Mouse (Mus musculus): ENCODE data around the gene Tiparp. TPM values are rescaled to one million over a fixed set of nuclear protein-coding genes. Genes with fewer than 3 reads are reported as not detected.

Gene Tiparp
- polyA plus RNA-seq, 1 experiment = 4.2 TPM

- Histone ChIP-seq H3K4me3 (ENCODE audit: low read depth, low read length) (no peak overlapping the region), H3K27me3 (ENCODE audit: control insufficient read depth, insufficient read depth, low read length) (no peaks in the 10 kb centered on the region), H3K27ac (ENCODE audit: insufficient read depth, low read depth, low read length) (no peak overlapping the region), H3K4me1 (ENCODE audit: control insufficient read depth, insufficient read depth, insufficient read length, low read length) (0 out of 2 replicates have a peak, but pooled peaks cover 3% of the 10 kb centered on the region), H3K36me3 (ENCODE audit: control insufficient read depth, insufficient read depth, low read length) (no peaks in the 10 kb centered on the region)
- WGBS = 48% methylated on average over 6 of the region's 6 CpGs
- no peak for TF ChIP-seq CTCF (IDR thresholded peaks at IDR 0.05; ENCODE audit: extremely low read depth, insufficient read length, insufficient replicate concordance, low read depth, low read length)
- TF ChIP-seq POLR2A (IDR thresholded peaks at IDR 0.05; ENCODE audit: low read depth, low read length) = no peak
Measured at GRCm38 (mm10) chr3:65563926-65564624, 35.9 kb downstream of the Tiparp start.

- Histone ChIP-seq H3K36me3 (ENCODE audit: control insufficient read depth, insufficient read depth, low read length) (no peaks in the 10 kb centered on the region), H3K4me3 (ENCODE audit: low read depth, low read length) (no peak overlapping the region), H3K27me3 (ENCODE audit: control insufficient read depth, insufficient read depth, low read length) (no peaks in the 10 kb centered on the region), H3K27ac (ENCODE audit: insufficient read depth, low read depth, low read length) (no peak overlapping the region), H3K4me1 (ENCODE audit: control insufficient read depth, insufficient read depth, insufficient read length, low read length) (0 out of 2 replicates have a peak, but pooled peaks cover 3% of the 10 kb centered on the region)
- TF ChIP-seq CTCF (IDR thresholded peaks at IDR 0.05; ENCODE audit: extremely low read depth, insufficient read length, insufficient replicate concordance, low read depth, low read length) = no peak
- TF ChIP-seq POLR2A (IDR thresholded peaks at IDR 0.05; ENCODE audit: low read depth, low read length) = no peak
- 80% methylated on average over 9 of the region's 9 CpGs for WGBS
Measured at GRCm38 (mm10) chr3:65565632-65566300, 37.6 kb downstream of the Tiparp start.

GRCm38 (mm10) chr3:65569941-65570340 is 41.7 kb downstream of the Tiparp start:
- no peak overlapping the region for H3K4me3 ChIP-seq (ENCODE audit: low read depth, low read length)
- no peaks in the 10 kb centered on the region for H3K27me3 ChIP-seq (ENCODE audit: control insufficient read depth, insufficient read depth, low read length)
- no peaks in the 10 kb centered on the region for H3K4me1 ChIP-seq (ENCODE audit: control insufficient read depth, insufficient read depth, insufficient read length, low read length)
- no peaks in the 10 kb centered on the region for H3K36me3 ChIP-seq (ENCODE audit: control insufficient read depth, insufficient read depth, low read length)
- TF ChIP-seq POLR2A (IDR thresholded peaks at IDR 0.05; ENCODE audit: low read depth, low read length) = no peak
- TF ChIP-seq CTCF (IDR thresholded peaks at IDR 0.05; ENCODE audit: extremely low read depth, insufficient read length, insufficient replicate concordance, low read depth, low read length) = no peak
- no peak overlapping the region for H3K27ac ChIP-seq (ENCODE audit: insufficient read depth, low read depth, low read length)

- no peaks in the 10 kb centered on the region for H3K4me1 ChIP-seq (ENCODE audit: control insufficient read depth, insufficient read depth, insufficient read length, low read length)
- no peaks in the 10 kb centered on the region for H3K36me3 ChIP-seq (ENCODE audit: control insufficient read depth, insufficient read depth, low read length)
- H3K27ac ChIP-seq (ENCODE audit: insufficient read depth, low read depth, low read length) = no peak overlapping the region
- WGBS = 76% methylated on average over 3 of the region's 3 CpGs
- H3K4me3 ChIP-seq (ENCODE audit: low read depth, low read length) = no peak overlapping the region
- no peaks in the 10 kb centered on the region for H3K27me3 ChIP-seq (ENCODE audit: control insufficient read depth, insufficient read depth, low read length)
- TF ChIP-seq POLR2A (IDR thresholded peaks at IDR 0.05; ENCODE audit: low read depth, low read length) (no peak), CTCF (IDR thresholded peaks at IDR 0.05; ENCODE audit: extremely low read depth, insufficient read length, insufficient replicate concordance, low read depth, low read length) (no peak)
Measured at GRCm38 (mm10) chr3:65573516-65573915, 45.3 kb downstream of the Tiparp start.

GRCm38 (mm10) chr3:65577602-65578001 is 49.4 kb downstream of the Tiparp start:
- Histone ChIP-seq H3K36me3 (ENCODE audit: control insufficient read depth, insufficient read depth, low read length) (no peaks in the 10 kb centered on the region), H3K27me3 (ENCODE audit: control insufficient read depth, insufficient read depth, low read length) (no peaks in the 10 kb centered on the region), H3K4me3 (ENCODE audit: low read depth, low read length) (no peak overlapping the region), H3K27ac (ENCODE audit: insufficient read depth, low read depth, low read length) (no peak overlapping the region), H3K4me1 (ENCODE audit: control insufficient read depth, insufficient read depth, insufficient read length, low read length) (peaks cover 4% of the 10 kb centered on the region; the same call in 1 of the 2 replicates)
- 91% methylated on average over 3 of the region's 3 CpGs for WGBS
- TF ChIP-seq CTCF (IDR thresholded peaks at IDR 0.05; ENCODE audit: extremely low read depth, insufficient read length, insufficient replicate concordance, low read depth, low read length) (no peak), POLR2A (IDR thresholded peaks at IDR 0.05; ENCODE audit: low read depth, low read length) (no peak)

- 72% methylated on average over 12 of the region's 12 CpGs for WGBS
- Histone ChIP-seq H3K27ac (ENCODE audit: insufficient read depth, low read depth, low read length) (no peak overlapping the region), H3K36me3 (ENCODE audit: control insufficient read depth, insufficient read depth, low read length) (no peaks in the 10 kb centered on the region), H3K27me3 (ENCODE audit: control insufficient read depth, insufficient read depth, low read length) (no peaks in the 10 kb centered on the region), H3K4me3 (ENCODE audit: low read depth, low read length) (no peak overlapping the region), H3K4me1 (ENCODE audit: control insufficient read depth, insufficient read depth, insufficient read length, low read length) (peaks cover 4% of the 10 kb centered on the region; the same call in 1 of the 2 replicates)
- TF ChIP-seq CTCF (IDR thresholded peaks at IDR 0.05; ENCODE audit: extremely low read depth, insufficient read length, insufficient replicate concordance, low read depth, low read length) (no peak), POLR2A (IDR thresholded peaks at IDR 0.05; ENCODE audit: low read depth, low read length) (no peak)
Measured at GRCm38 (mm10) chr3:65579260-65579921, 51.2 kb downstream of the Tiparp start.

GRCm38 (mm10) chr3:65581596-65581995 is 53.4 kb downstream of the Tiparp start:
- TF ChIP-seq POLR2A (IDR thresholded peaks at IDR 0.05; ENCODE audit: low read depth, low read length) (no peak), CTCF (IDR thresholded peaks at IDR 0.05; ENCODE audit: extremely low read depth, insufficient read length, insufficient replicate concordance, low read depth, low read length) (no peak)
- 19% methylated on average over 4 of the region's 4 CpGs for WGBS
- H3K27me3 ChIP-seq (ENCODE audit: control insufficient read depth, insufficient read depth, low read length) = no peaks in the 10 kb centered on the region
- H3K4me1 ChIP-seq (ENCODE audit: control insufficient read depth, insufficient read depth, insufficient read length, low read length) = peaks cover 12% of the 10 kb centered on the region
- no peak overlapping the region for H3K4me3 ChIP-seq (ENCODE audit: low read depth, low read length)
- H3K27ac ChIP-seq (ENCODE audit: insufficient read depth, low read depth, low read length) = no peak overlapping the region
- no peaks in the 10 kb centered on the region for H3K36me3 ChIP-seq (ENCODE audit: control insufficient read depth, insufficient read depth, low read length)
